Mouse (Mus musculus) lung, adult 18-20 months (tissue): ENCODE results near the gene Rab3il1.
A peak's percentile ranks its signal among the peaks of the same experiment; 100 is the strongest.

ENCODE experiments used
- DNase-seq, 2 experiments: peaks; one replicate each; pipeline ENCODE4 v3.0.0; 2022; ENCODE audit warnings: mixed read lengths in 2 of 2

Rab3il1 gene

DNA sequence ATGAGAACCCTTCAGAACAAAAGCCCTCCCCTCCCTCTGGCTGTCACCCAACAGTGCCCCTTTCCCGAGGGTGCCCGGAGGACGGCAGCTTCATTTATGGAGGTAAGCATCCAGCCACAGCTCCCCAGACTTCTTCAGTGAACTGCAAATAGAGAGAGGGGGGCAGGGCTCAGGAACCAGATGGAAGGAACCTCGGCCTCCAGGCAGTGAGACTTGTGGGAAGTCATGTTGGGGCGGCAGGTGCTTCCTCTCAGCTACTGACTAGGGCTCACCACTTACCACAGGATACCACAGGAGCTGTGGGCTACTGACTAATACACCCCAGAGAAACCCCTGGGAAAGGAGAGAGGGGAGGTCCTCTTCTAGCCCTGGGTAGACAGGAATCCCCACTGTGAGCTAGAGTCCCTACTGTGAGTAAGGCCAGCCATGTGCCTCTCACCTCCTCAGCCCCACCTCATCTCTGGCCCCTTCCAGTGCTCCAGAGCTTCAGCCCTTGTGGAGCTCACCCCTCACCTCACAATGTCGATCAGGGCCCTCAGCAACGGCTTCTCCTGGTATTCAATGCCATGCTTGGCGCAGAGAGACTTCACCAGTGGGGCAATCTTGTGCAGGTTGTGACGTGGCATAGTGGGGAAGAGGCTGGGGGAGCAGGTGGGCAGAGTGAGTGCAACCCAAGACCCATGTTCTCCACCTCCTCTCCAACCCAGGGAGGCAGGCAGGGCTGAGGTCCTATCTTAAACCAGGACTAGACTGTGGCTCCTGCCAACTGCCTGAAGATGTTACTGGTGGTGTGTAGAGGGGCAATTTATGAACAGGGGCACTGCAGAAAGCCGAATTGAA is 62.9 kb downstream of the Rab3il1 start:
- peak in 1 of 2 experiments; percentile 18 for DNase-seq

DNA sequence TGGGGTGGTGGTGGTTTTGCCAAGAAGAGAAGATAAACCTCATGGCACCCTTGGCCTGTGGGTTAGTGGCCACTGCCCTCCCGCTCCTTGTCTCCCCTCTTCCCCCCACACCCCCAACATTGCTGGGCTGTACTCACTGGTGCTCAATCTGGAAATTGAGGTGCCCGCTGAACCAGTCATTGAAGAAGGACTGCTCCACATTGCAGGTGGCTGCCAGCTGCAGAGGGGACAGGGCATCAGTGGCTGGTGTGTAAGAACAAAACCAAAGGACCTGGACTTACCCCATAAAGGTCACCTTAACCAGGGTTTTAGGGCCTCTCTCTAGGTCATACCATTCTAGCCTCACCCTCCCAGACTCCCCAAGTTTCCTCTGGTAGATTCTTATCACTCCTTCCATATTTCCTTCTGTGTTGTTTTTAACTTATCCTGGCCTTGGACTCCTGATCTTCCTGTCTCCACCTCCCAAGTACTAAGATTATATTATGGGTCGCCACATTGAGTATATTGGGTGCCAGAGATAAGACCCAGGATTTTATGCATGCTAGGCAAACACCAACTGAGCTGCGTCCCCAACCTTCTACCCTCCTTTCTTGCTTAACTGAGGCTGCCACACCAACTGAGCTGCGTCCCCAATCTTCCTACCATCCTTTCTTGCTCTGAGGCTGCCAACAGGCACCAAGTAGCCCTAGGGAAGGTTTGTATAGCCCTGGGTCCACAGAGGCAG is 64.2 kb downstream of the Rab3il1 start:
- DNase-seq: no peak

DNA sequence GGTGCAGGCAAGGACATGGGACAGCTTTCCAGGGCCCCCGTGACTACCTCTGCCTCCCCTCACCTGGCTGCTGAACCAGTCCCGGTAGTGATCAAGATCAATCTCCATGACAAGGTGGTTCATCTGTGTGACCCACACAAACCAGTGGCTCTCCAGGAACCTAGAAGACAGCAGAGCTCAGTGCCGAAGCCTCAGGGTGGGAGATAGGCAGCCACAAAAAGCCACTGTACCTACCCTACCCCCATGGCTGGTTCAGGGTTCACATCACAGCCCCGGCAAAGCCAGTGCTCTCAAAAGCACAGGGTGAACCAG is 64.7 kb downstream of the Rab3il1 start:
- DNase-seq: no peak

DNA sequence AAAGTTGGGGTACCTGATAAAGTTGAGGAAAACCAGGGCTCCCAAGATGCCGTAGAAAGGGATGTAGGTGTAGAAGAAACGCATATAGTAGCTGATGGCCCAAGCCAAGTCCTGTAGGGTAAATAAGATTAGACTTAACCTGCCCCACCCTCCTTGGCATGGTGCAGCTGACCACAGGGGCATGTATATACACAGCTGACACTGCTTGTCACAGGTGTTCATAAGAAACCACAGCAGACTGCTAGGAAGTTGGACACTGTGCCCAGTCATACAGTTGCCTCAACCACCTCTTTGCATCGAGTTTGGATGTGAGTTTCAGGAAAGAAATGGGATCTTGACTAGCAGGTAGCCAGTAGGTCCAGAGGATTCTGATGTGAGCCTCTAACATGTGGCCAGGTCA is 65.0 kb downstream of the Rab3il1 start:
- no peak for DNase-seq

DNA sequence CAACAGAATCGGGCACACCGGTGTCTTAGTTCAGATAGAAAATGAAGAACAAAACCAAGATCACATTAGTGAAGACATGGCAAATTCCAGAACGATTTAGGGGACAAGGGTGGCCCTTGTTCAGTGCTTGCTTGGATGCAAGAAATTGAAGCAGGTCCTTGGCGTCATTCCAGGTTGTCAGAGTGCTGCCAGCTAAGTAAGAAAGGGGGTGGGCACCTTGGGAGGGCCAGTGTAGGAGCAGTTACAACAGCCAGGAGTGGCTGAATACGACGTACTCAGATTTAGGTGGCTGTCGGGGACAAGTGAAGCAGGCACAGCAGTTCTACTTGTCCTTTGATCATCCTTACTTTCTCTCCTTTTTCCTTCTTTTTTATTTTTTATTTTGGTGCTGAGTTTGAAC is 66.2 kb downstream of the Rab3il1 start:
- DNase-seq: no peak

DNA sequence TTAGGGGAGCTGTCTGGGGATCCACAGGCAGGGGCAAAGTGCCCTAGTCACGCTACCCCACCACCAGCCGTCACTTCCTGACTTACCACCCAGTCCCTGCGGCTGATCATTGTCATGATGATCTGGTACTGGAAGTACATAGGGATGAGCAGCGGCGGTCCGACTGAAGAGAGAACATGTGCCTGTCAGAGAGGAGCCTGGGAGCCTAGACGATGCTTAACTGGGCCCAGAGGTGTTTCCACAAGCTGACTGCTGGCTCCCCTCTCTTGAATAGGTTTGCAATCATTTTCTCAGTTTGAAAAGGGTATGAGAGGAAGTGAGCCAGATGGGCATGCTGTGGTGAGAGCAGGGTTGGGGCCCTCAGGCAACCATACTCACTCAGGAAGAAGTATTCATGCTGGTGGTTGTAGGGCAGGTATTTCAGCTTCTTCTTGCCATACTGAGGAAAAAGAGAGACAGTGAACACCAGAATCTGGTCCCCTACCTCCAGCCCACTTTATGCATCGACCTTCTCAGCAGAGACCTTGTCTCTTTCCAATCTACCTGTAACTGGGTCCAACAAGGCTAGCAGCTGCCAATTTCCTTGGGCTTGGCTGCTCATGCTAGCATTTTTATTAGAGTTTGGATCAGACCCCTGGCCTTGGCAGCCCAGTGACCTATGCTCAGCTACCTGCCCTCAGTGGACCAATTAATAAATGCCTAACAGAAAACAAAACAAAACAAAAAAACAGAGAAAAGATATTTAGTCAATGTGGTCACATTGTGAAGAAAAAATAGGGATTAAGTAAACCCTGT is 68.9 kb downstream of the Rab3il1 start:
- no peak for DNase-seq

DNA sequence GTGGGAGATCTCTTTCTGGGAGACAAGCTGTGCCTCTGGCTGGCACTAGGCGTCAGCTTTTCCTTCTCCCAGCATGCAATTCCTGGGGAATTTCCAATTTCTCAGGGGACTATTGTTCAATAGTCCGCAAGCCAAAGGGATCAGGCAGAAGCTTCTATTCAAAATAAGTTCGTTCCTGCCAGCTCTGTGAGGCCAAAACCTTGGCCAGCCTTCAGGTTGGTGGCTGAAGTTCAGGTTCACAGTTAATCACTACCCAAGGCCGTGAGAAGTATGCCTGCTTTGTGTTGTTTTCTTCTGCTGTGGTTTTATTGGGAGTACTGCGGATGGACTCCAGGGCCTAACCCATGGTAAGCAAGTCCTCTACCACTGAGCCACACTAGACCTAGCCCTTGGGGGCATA is 69.7 kb downstream of the Rab3il1 start:
- no peak for DNase-seq

DNA sequence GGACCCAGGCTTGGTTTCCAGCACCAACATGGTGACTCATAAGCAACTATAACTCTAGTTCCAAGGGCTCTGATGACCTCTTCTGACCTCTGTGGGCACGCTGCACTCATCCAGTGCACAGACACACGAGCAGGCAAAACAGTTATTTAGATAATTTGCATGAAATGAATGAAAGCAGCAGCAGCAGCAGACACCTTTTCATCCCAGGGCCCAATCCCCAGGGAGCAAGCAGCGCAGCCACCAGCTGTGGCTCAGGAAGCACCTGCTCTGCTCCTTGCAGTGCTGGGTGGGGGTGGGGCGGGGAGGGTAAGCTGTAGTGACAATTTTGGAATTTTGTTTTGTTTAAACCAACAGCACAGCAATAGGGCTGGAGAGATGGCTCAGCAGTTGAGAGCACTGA is 70.4 kb downstream of the Rab3il1 start:
- DNase-seq: no peak

DNA sequence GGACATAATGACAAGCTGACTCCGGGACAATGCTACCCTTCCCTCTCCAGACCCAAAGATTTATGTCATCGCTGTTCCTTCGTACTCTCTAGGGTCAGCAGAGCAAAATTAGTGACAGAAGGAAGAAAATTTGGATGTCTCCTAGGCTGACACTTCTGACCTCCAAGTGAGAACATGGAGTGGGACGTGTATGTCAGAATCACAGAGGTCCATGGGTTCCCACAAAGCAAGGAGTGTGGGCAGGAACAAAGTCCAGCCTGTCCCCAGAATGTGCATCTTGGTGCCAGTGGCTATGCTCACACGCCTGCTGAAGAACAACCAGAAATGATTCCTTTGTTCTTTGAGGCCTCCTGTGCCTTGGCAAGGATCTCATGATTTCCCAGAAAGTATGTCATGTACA is 71.7 kb downstream of the Rab3il1 start:
- no peak for DNase-seq

DNA sequence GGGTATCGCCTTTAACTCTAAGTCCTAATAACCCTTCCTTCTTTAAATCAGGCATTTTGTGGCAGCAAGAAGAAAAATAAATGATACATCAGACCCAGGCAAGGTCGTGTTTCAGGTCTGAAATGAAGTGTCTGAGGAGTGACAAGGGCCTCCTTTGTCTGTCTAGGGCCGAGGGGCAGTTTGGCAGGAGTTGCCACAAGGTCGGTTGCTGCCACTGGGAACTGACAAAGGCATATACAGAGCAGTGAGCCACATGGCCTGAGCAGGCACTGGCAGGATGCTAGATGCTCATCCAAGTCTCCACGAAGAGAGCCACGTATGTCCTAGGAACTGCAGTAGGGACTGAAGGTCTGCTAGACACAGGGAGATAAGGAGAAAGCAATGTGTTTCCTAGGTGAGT is 76.9 kb downstream of the Rab3il1 start:
- no peak for DNase-seq

DNA sequence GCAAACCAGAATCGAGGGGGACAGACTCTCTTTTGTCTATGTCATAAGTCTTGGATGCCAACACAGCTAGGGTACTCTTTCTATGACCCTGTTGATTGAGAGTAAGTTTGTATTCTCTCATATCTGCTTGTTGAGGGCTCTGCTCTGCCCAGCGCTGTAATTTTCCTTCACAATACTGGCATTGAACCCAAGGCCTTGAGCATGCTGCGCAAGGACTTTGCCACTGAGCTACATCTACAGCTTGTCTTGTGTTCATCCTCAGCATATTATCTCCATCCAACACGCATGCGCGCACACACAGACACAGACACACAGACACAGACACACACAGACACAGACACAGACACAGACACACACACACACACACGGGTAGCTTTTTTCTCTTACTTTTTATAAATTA is 78.9 kb downstream of the Rab3il1 start:
- DNase-seq: no peak

DNA sequence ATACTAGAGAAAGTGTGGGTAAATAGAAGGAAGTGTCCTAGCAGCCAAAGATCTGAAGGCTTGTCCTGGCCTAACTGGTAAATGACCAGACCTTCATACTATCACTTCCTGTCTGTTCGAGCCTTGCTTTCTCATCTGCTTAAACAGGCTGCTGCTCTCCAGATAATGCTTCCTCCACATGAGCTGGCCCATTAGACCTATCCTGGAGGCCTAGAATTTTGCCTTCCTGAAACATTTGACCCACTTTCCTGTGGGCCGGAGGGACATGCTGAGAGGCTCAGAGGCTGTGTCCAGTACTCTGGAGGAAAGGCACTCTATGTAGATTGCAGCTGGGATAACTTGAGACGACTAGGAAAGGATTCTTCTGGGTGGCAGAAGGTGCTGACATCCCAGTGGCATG is 80.6 kb downstream of the Rab3il1 start:
- no peak for DNase-seq

DNA sequence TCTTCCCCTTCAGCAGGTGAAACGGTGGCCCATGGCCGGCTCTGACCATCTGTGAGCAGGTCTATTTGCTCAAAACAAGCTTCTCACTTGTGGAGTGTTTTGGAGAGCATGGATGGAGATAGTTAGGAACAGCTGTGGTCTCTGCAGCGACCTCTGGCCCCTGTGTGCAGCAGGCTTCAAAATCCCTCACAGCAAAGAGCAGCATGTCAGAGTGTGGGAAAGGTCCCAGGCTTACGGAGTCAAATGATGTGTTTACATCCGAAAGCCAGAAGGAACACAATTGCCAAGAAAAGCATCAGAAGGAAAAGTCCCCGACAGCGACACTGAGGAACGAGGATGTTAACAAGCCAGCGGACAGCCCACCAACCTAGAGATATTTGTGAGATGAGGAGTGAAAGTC is 84.0 kb downstream of the Rab3il1 start:
- no peak for DNase-seq

DNA sequence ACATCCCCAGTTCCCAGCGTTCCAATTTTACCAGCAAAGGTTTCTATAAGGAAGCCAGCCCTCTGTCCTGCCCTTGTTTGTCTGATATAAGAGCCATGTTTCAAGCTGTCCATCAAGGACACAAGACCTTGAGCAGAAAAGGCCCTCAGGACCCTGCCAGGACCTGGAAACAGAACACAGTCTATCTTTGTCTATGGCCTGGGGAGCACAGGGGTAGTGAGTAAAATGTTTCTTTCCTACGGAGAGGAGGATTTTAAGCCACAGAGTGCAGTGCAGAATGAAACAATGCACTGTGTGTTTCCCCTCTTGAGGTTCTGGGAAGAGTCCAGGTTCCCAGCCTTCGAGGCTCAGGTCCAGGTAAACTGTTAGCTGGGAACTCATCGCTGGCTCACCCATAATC is 85.5 kb downstream of the Rab3il1 start:
- DNase-seq: no peak
